Mouse (Mus musculus) CH12.LX (cell line): Measurements from ENCODE around the gene Trim46.

Experiments used
- CTCF ChIP-seq, 2 experiments: IDR thresholded peaks in 1 of 2; conservative IDR thresholded peaks in 1 of 2; 2 replicates each; pipeline ENCODE4 v1.5.1; 2011 to 2012; ENCODE audit warnings: low read depth in 2 of 2, low read length in 2 of 2, improper control_type of control experiment in 1 of 2, inconsistent platforms in 1 of 2, mild to moderate bottlenecking in 1 of 2, moderate library complexity in 1 of 2
- ETS1 ChIP-seq: conservative IDR thresholded peaks from 2 replicates; pipeline ENCODE4 v1.6.1; 2012; ENCODE audit warnings: low read depth, mild to moderate bottlenecking, inconsistent platforms, low read length, improper control_type of control experiment, moderate library complexity
- MAFK ChIP-seq: IDR thresholded peaks from 2 replicates; pipeline ENCODE4 v1.6.1; 2011; ENCODE audit warnings: low read length, improper control_type of control experiment; ENCODE audit not compliant: insufficient replicate concordance
- POLR2A ChIP-seq: IDR thresholded peaks from 2 replicates; pipeline ENCODE4 v1.6.1; 2011; ENCODE audit warnings: low read depth, mild to moderate bottlenecking, improper control_type of control experiment, low read length
- RCOR1 ChIP-seq: conservative IDR thresholded peaks from 2 replicates; pipeline ENCODE4 v1.6.1; 2012; ENCODE audit warnings: low read depth, mild to moderate bottlenecking, inconsistent platforms, low read length, improper control_type of control experiment
- TBP ChIP-seq: conservative IDR thresholded peaks from 2 replicates; pipeline ENCODE4 v1.6.1; 2011; ENCODE audit warnings: low read depth, low read length, improper control_type of control experiment

- TF ChIP-seq POLR2A: no peak
- no peak for TF ChIP-seq CTCF (conservative IDR thresholded peaks at IDR 0.05 in 1 of 2, IDR thresholded peaks at IDR 0.05 in 1 of 2; ENCODE audit: low read depth in 2 of 2, low read length in 2 of 2)
- TF ChIP-seq MAFK: no peak
- TF ChIP-seq TBP: no peak
- TF ChIP-seq RCOR1: no peak
- no peak for TF ChIP-seq ETS1
These were observed 34.8 kb upstream of the Trim46 start, which contains the start of gene Efna1 for GRCm38 (mm10) chr3:89280606-89281511.
